Comparison of ENCODE assay signal across 45 mouse cellular contexts in the genomic region with DNA sequence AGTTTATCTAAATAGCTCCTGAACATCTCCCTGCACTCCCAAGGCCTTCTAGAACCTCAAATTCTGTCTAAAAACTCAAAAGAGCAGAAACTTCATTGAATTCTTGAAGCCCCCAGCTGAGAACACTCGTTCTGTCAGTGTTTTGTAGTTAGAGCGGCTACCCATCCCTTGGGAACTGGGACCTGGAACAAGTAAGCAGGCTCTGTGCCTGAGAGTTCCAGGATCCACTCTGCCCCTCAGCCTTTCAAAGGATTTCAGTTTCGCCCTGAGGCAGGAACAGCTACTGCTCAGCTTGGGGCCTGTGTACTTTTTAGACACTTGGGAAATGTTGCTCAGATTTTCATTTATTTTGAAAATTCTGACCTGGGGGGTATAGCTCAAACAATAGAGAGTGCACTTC. TPM values are rescaled to one million over a fixed set of nuclear protein-coding genes. Genes with fewer than 3 reads are reported as not detected.
"Had no signal": no experiment of that assay in that cellular context is flagged by ENCODE, and none has a peak within 500 bp of the region (broad histone marks: within the 10 kb centered on the region; RNA-seq: fewer than 3 reads in every experiment).

Gm10842 (plus strand) TSS at position 301 of the 400 bp plus-strand sequence.

- ATAC-seq: lung, postnatal 0 days; midbrain, embryonic 13.5 days; midbrain, embryonic 15.5 days; midbrain, embryonic 16.5 days had no signal

- H3K4me1 ChIP-seq: neural tube, embryonic 12.5 days had no signal

- H3K9ac ChIP-seq: limb, embryonic 12.5 days; limb, embryonic 13.5 days; limb, embryonic 15.5 days; liver, embryonic 14.5 days; lung, embryonic 14.5 days; lung, embryonic 15.5 days; midbrain, embryonic 12.5 days; midbrain, embryonic 13.5 days; midbrain, embryonic 15.5 days; neural tube, embryonic 12.5 days; neural tube, embryonic 13.5 days had no signal

- H3K27me3 ChIP-seq: lung, embryonic 15.5 days; midbrain, embryonic 12.5 days; midbrain, embryonic 13.5 days; midbrain, embryonic 15.5 days; neural tube, embryonic 12.5 days; neural tube, embryonic 13.5 days had no signal

- H3K36me3 ChIP-seq: lung, embryonic 15.5 days; midbrain, embryonic 15.5 days; neural tube, embryonic 12.5 days; neural tube, embryonic 13.5 days had no signal

- DNase-seq: layer of hippocampus, postnatal 36 days; left cerebral cortex, postnatal 4 days; lung, adult 18-20 months; lung, adult 2 months; lung, embryonic 14.5 days; lung, postnatal 10 days; lung, postnatal 14 days; lung, postnatal 36 days; lung, postnatal 4 days; midbrain, embryonic 14.5 days had no signal

- H3K4me3 ChIP-seq: left cerebral cortex, adult 2 months; limb, embryonic 10.5 days; limb, embryonic 12.5 days; limb, embryonic 13.5 days; limb, embryonic 15.5 days; lung, embryonic 15.5 days; megakaryocyte, embryonic 14.5 days; midbrain, embryonic 10.5 days; midbrain, embryonic 12.5 days; midbrain, embryonic 13.5 days; midbrain, embryonic 15.5 days; myocyte; neural tube, embryonic 12.5 days; neural tube, embryonic 13.5 days had no signal

- H3K9me3 ChIP-seq: limb, embryonic 10.5 days; limb, embryonic 12.5 days; limb, embryonic 13.5 days; limb, embryonic 15.5 days; lung, embryonic 15.5 days; megakaryocyte, embryonic 14.5 days; midbrain, embryonic 10.5 days; midbrain, embryonic 12.5 days; midbrain, embryonic 13.5 days; midbrain, embryonic 15.5 days; neural tube, embryonic 12.5 days; neural tube, embryonic 13.5 days had no signal

- H3K4me2 ChIP-seq: limb, embryonic 12.5 days; limb, embryonic 13.5 days; limb, embryonic 15.5 days; lung, embryonic 14.5 days; lung, embryonic 15.5 days; midbrain, embryonic 11.5 days; midbrain, embryonic 12.5 days; midbrain, embryonic 13.5 days; midbrain, embryonic 15.5 days; neural tube, embryonic 12.5 days; neural tube, embryonic 13.5 days had no signal

- H3K27ac ChIP-seq: left cerebral cortex, adult 2 months; limb, embryonic 10.5 days; limb, embryonic 12.5 days; limb, embryonic 13.5 days; limb, embryonic 15.5 days; liver, embryonic 14.5 days; lung, embryonic 15.5 days; macrophage; midbrain, embryonic 10.5 days; midbrain, embryonic 12.5 days; midbrain, embryonic 13.5 days; midbrain, embryonic 15.5 days; neural tube, embryonic 12.5 days; neural tube, embryonic 13.5 days had no signal

RNA-seq across cellular contexts. Expression of gene Gm10842, which starts in this region (rescaled TPM):
- total RNA-seq: layer of hippocampus, postnatal 36 days; left cerebral cortex, adult 18-20 months; left cerebral cortex, adult 2 months; left cerebral cortex, adult 8-10 months; left cerebral cortex, postnatal 10 days; left cerebral cortex, postnatal 14 days; left cerebral cortex, postnatal 25 days; left cerebral cortex, postnatal 36 days; left cerebral cortex, postnatal 4 days; liver, adult 2 months; megakaryocyte progenitor cell, adult 5-6 weeks; megakaryocyte, adult 5-6 weeks; megakaryocyte-erythroid progenitor cell, adult 5-6 weeks; midbrain, postnatal 0 days; monocyte, adult 5-6 weeks had no signal
- polyA plus RNA-seq: limb, embryonic 10.5 days; limb, embryonic 11.5 days; limb, embryonic 12.5 days; limb, embryonic 13.5 days; limb, embryonic 14.5 days; limb, embryonic 15.5 days; liver, adult 2 months; liver, embryonic 14.5 days; lung, adult 2 months; lung, embryonic 14.5 days; lung, embryonic 15.5 days; lung, embryonic 16.5 days; lung, postnatal 0 days; macrophage; midbrain, embryonic 10.5 days; midbrain, embryonic 11.5 days; midbrain, embryonic 12.5 days; midbrain, embryonic 13.5 days; midbrain, embryonic 14.5 days; midbrain, embryonic 15.5 days; midbrain, embryonic 16.5 days; midbrain, postnatal 0 days; myocyte; neural tube, embryonic 11.5 days; neural tube, embryonic 12.5 days; neural tube, embryonic 13.5 days had no signal
